Mouse (Mus musculus): ENCODE data around the gene Il16. TPM values are rescaled to one million over a fixed set of nuclear protein-coding genes. Genes with fewer than 3 reads are reported as not detected.

Il16 gene
- polyA plus RNA-seq, 1 experiment = 8.6 TPM

GRCm38 (mm10) chr7:83703046-83703775 lies 42.3 kb downstream of the Il16 start:
- WGBS = 80% methylated on average over 9 of the region's 9 CpGs
- no peak for DNase-seq (ENCODE audit: low read depth, low spot score)

GRCm38 (mm10) chr7:83699066-83699745 lies 46.3 kb downstream of the Il16 start:
- WGBS = 60% methylated on average over 6 of the region's 6 CpGs
- no peak for DNase-seq (ENCODE audit: low read depth, low spot score)

- no peak for DNase-seq (ENCODE audit: low read depth, low spot score)
- WGBS = 32% methylated on average over 6 of the region's 6 CpGs
These were observed 49.9 kb downstream of the Il16 start for GRCm38 (mm10) chr7:83695449-83696212.

- no peak for DNase-seq (ENCODE audit: low read depth, low spot score)
- WGBS = 37% methylated on average over 6 of the region's 6 CpGs
These were observed 62.8 kb downstream of the Il16 start for GRCm38 (mm10) chr7:83682640-83683274.

GRCm38 (mm10) chr7:83678506-83678905 lies 67.0 kb downstream of the Il16 start:
- 90% methylated on average over 4 of the region's 4 CpGs for WGBS
- DNase-seq (ENCODE audit: low read depth, low spot score) = no peak

- 56% methylated on average over 3 of the region's 3 CpGs for WGBS
- no peak for DNase-seq (ENCODE audit: low read depth, low spot score)
These were observed 68.2 kb downstream of the Il16 start for GRCm38 (mm10) chr7:83677296-83677695.

GRCm38 (mm10) chr7:83675545-83676254 lies 69.8 kb downstream of the Il16 start:
- WGBS = 17% methylated on average over 5 of the region's 5 CpGs
- DNase-seq (ENCODE audit: low read depth, low spot score) = no peak

GRCm38 (mm10) chr7:83671573-83671972 lies 74.0 kb downstream of the Il16 start:
- WGBS = 90% methylated on average over 6 of the region's 6 CpGs

GRCm38 (mm10) chr7:83668724-83669123 lies 76.8 kb downstream of the Il16 start:
- 32% methylated on average over 1 of the region's 1 CpGs for WGBS
- DNase-seq (ENCODE audit: low read depth, low spot score) = no peak

More at GRCm38 (mm10) chr7:83671573-83671972, 74.0 kb downstream of the Il16 start:
- DNase-seq (ENCODE audit: low read depth, low spot score) = no peak

- 67% methylated on average over 5 of the region's 5 CpGs for WGBS
- DNase-seq (ENCODE audit: low read depth, low spot score) = no peak
These were observed 77.4 kb downstream of the Il16 start for GRCm38 (mm10) chr7:83667936-83668645.

GRCm38 (mm10) chr7:83666087-83666595 lies 79.4 kb downstream of the Il16 start:
- 54% methylated on average over 4 of the region's 4 CpGs for WGBS
- no peak for DNase-seq (ENCODE audit: low read depth, low spot score)

- DNase-seq (ENCODE audit: low read depth, low spot score) = no peak
- WGBS = 83% methylated on average over 6 of the region's 6 CpGs
These were observed 82.7 kb downstream of the Il16 start for GRCm38 (mm10) chr7:83662711-83663375.

GRCm38 (mm10) chr7:83661763-83662162 lies 83.8 kb downstream of the Il16 start:
- no peak for DNase-seq (ENCODE audit: low read depth, low spot score)

GRCm38 (mm10) chr7:83661031-83661430 lies 84.5 kb downstream of the Il16 start:
- DNase-seq (ENCODE audit: low read depth, low spot score) = no peak
- WGBS = 93% methylated on average over 10 of the region's 10 CpGs

More at GRCm38 (mm10) chr7:83661763-83662162, 83.8 kb downstream of the Il16 start:
- 93% methylated on average over 3 of the region's 3 CpGs for WGBS

- DNase-seq (ENCODE audit: low read depth, low spot score) = no peak
- WGBS = 93% methylated on average over 11 of the region's 11 CpGs
These were observed 85.2 kb downstream of the Il16 start for GRCm38 (mm10) chr7:83660273-83660691.

- WGBS = 51% methylated on average over 9 of the region's 9 CpGs
- DNase-seq (ENCODE audit: low read depth, low spot score) = peak; percentile 77
These were observed 86.1 kb downstream of the Il16 start for GRCm38 (mm10) chr7:83659159-83660065.

GRCm38 (mm10) chr7:83658716-83659115 lies 86.8 kb downstream of the Il16 start:
- 14% methylated on average over 1 of the region's 1 CpGs for WGBS

More at GRCm38 (mm10) chr7:83658716-83659115, 86.8 kb downstream of the Il16 start:
- DNase-seq (ENCODE audit: low read depth, low spot score) = peak; percentile 46
